Mouse (Mus musculus): Measurements from ENCODE around the gene Siah2. TPM values are rescaled to one million over a fixed set of nuclear protein-coding genes. Genes with fewer than 3 reads are reported as not detected.
A peak's percentile ranks its signal among the peaks of the same experiment; 100 is the strongest.

Gene Siah2
- total RNA-seq, 1 experiment from 2014 or later, result 16.8 TPM

GRCm38 (mm10) chr3:58697926-58698325, 5.7 kb upstream of the Siah2 start:
- no peak for ATAC-seq (replicated peaks; ENCODE audit: insufficient number of reproducible peaks, low FRiP score, low TSS enrichment, poor library complexity, severe bottlenecking)

- no peak for ATAC-seq (replicated peaks; ENCODE audit: insufficient number of reproducible peaks, low FRiP score, low TSS enrichment, poor library complexity, severe bottlenecking)
These were observed 4.6 kb upstream of the Siah2 start for GRCm38 (mm10) chr3:58696806-58697205.

- ATAC-seq (replicated peaks; ENCODE audit: insufficient number of reproducible peaks, low FRiP score, low TSS enrichment, poor library complexity, severe bottlenecking), result no peak
These were observed 3.3 kb upstream of the Siah2 start for GRCm38 (mm10) chr3:58695507-58695906.

- ATAC-seq (replicated peaks; ENCODE audit: insufficient number of reproducible peaks, low FRiP score, low TSS enrichment, poor library complexity, severe bottlenecking), result no peak
These were observed 2.8 kb upstream of the Siah2 start for GRCm38 (mm10) chr3:58695044-58695443.

GRCm38 (mm10) chr3:58693331-58693730, 1.1 kb upstream of the Siah2 start:
- ATAC-seq (replicated peaks; ENCODE audit: insufficient number of reproducible peaks, low FRiP score, low TSS enrichment, poor library complexity, severe bottlenecking), result no peak

GRCm38 (mm10) chr3:58691374-58691939, 743 bp downstream of the Siah2 start:
- no peak for ATAC-seq (replicated peaks; ENCODE audit: insufficient number of reproducible peaks, low FRiP score, low TSS enrichment, poor library complexity, severe bottlenecking)

- peak; percentile 50 for ATAC-seq (replicated peaks; ENCODE audit: insufficient number of reproducible peaks, low FRiP score, low TSS enrichment, poor library complexity, severe bottlenecking)
These were observed 1.4 kb downstream of the Siah2 start for GRCm38 (mm10) chr3:58690619-58691373.

- ATAC-seq (replicated peaks; ENCODE audit: insufficient number of reproducible peaks, low FRiP score, low TSS enrichment, poor library complexity, severe bottlenecking), result no peak
These were observed 2.5 kb downstream of the Siah2 start for GRCm38 (mm10) chr3:58689721-58690120.

- ATAC-seq (replicated peaks; ENCODE audit: insufficient number of reproducible peaks, low FRiP score, low TSS enrichment, poor library complexity, severe bottlenecking), result no peak
These were observed 3.1 kb downstream of the Siah2 start for GRCm38 (mm10) chr3:58689105-58689504.

- ATAC-seq (replicated peaks; ENCODE audit: insufficient number of reproducible peaks, low FRiP score, low TSS enrichment, poor library complexity, severe bottlenecking), result no peak
These were observed 3.6 kb downstream of the Siah2 start for GRCm38 (mm10) chr3:58688551-58688950.

GRCm38 (mm10) chr3:58686922-58687284, 5.3 kb downstream of the Siah2 start:
- ATAC-seq (replicated peaks; ENCODE audit: insufficient number of reproducible peaks, low FRiP score, low TSS enrichment, poor library complexity, severe bottlenecking), result no peak

GRCm38 (mm10) chr3:58686206-58686921, 5.8 kb downstream of the Siah2 start:
- no peak for ATAC-seq (replicated peaks; ENCODE audit: insufficient number of reproducible peaks, low FRiP score, low TSS enrichment, poor library complexity, severe bottlenecking)

- ATAC-seq (replicated peaks; ENCODE audit: insufficient number of reproducible peaks, low FRiP score, low TSS enrichment, poor library complexity, severe bottlenecking), result no peak
These were observed 6.8 kb downstream of the Siah2 start for GRCm38 (mm10) chr3:58685396-58685795.

GRCm38 (mm10) chr3:58683346-58683745, 8.9 kb downstream of the Siah2 start:
- ATAC-seq (replicated peaks; ENCODE audit: insufficient number of reproducible peaks, low FRiP score, low TSS enrichment, poor library complexity, severe bottlenecking), result no peak

- no peak for ATAC-seq (replicated peaks; ENCODE audit: insufficient number of reproducible peaks, low FRiP score, low TSS enrichment, poor library complexity, severe bottlenecking)
These were observed 9.9 kb downstream of the Siah2 start for GRCm38 (mm10) chr3:58682336-58682735.

GRCm38 (mm10) chr3:58681831-58682230, 10.4 kb downstream of the Siah2 start:
- ATAC-seq (replicated peaks; ENCODE audit: insufficient number of reproducible peaks, low FRiP score, low TSS enrichment, poor library complexity, severe bottlenecking), result no peak

- ATAC-seq (replicated peaks; ENCODE audit: insufficient number of reproducible peaks, low FRiP score, low TSS enrichment, poor library complexity, severe bottlenecking), result no peak
These were observed 11.1 kb downstream of the Siah2 start for GRCm38 (mm10) chr3:58680943-58681637.

- ATAC-seq (replicated peaks; ENCODE audit: insufficient number of reproducible peaks, low FRiP score, low TSS enrichment, poor library complexity, severe bottlenecking), result no peak
These were observed 12.2 kb downstream of the Siah2 start for GRCm38 (mm10) chr3:58679996-58680395.

- no peak for ATAC-seq (replicated peaks; ENCODE audit: insufficient number of reproducible peaks, low FRiP score, low TSS enrichment, poor library complexity, severe bottlenecking)
These were observed 13.3 kb downstream of the Siah2 start for GRCm38 (mm10) chr3:58678905-58679304.

All from monocyte, adult 5-6 weeks (primary cell).